Mouse (Mus musculus): ENCODE measurements at regions not wholly inside any gene's neighbourhood (a gene's known extent, or its start where the extent isn't known, plus 50 kb on each side); places are given as distances from the start of the nearest gene placed in this dataset.

GRCm38 (mm10) chr4:106199833-106200232 is 116.2 kb upstream of the Usp24 start:
- TF ChIP-seq RCOR1 (IDR thresholded peaks at IDR 0.05; ENCODE audit: low read depth, low read length) = no peak
- TF ChIP-seq POLR2A (IDR thresholded peaks at IDR 0.05; ENCODE audit: control insufficient read depth in 1 of 2, insufficient read depth in 1 of 2, low read depth in 1 of 2, low read length in 2 of 2, poor library complexity in 1 of 2) = no peak
- TF ChIP-seq ZNF384 (IDR thresholded peaks at IDR 0.05; ENCODE audit: low read depth, low read length) = no peak
- TF ChIP-seq CHD2 (IDR thresholded peaks at IDR 0.05; ENCODE audit: low read length) = no peak
- no peak for TF ChIP-seq CTCF (IDR thresholded peaks at IDR 0.05 in 2 of 3, conservative IDR thresholded peaks at IDR 0.05 in 1 of 3; ENCODE audit: control insufficient read depth in 1 of 3, insufficient read depth in 1 of 3, low read depth in 2 of 3, low read length in 3 of 3, poor library complexity in 1 of 3, severe bottlenecking in 1 of 3)
- no peak for TF ChIP-seq ZC3H11A (IDR thresholded peaks at IDR 0.05; ENCODE audit: low read depth, low read length)
